Mouse (Mus musculus) monocyte, adult 2 months (primary cell): ENCODE results near the gene 1700023F06Rik.
A peak's percentile ranks its signal among the peaks of the same experiment; 100 is the strongest.

Source experiments
- DNase-seq, 2 experiments: peaks; one replicate each; pipeline ENCODE4 v3.0.0; 2022; ENCODE audit warnings: low spot score in 2 of 2, low read depth in 1 of 2

1700023F06Rik gene

DNA sequence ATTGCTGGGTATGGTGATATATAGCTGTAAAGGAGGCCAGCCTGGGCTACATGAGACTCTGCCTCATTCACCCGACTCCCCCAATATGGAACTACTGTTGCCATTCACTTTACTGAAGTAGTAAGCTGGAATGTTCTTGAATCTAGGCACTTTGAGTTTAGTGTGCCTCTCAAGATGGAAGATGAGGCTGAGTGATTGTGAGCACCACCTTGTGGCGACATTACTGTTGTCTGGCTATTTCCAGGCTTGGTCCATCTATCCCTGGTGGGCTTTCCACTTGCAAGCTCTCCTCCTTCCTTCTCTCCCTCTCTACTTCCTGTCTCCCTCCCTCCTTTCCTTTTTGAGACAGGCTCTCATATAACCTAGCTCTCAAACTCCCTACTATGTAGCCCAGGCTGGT lies 23.5 kb downstream of the 1700023F06Rik start:
- DNase-seq = peak in 1 of 2 experiments; percentile 41

DNA sequence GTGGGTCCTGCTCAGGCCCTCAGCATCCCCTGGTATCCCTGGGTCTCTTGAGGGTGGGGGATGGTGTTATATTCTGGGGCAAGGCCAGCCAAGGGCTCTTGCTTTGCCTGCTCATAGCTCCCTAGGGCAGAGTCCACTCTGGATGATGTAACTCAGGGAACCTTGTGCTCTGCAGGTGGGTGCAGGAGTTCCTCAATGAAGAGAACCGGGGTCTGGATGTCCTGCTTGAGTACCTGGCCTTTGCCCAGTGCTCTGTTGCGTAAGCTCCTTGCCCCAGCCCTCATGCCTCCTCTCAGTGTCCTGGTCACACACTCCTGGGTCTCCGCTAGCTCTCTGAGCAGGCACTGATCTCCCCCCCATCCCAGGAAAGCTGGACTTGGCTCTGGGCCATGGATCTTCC lies 26.4 kb downstream of the 1700023F06Rik start:
- DNase-seq = no peak

DNA sequence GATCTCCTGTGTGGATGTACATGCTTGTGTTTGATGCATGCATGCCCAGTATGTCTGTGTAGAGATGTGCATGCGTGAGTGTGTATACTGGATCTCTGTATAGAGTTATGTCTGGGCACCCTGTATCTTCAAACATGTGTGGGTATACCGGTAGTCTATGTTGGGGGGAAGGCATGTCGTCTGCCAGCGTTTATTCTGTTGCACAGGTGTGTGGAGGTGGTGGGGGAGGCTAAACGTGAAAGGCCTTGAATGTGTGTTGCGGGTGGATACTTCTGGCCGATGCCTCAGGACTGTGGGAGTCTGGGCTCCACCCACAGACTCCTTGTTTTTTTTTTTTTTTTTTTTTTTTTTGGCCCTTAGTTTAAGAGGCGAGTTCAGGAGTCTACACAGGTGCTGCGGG lies 27.0 kb downstream of the 1700023F06Rik start:
- DNase-seq = no peak

DNA sequence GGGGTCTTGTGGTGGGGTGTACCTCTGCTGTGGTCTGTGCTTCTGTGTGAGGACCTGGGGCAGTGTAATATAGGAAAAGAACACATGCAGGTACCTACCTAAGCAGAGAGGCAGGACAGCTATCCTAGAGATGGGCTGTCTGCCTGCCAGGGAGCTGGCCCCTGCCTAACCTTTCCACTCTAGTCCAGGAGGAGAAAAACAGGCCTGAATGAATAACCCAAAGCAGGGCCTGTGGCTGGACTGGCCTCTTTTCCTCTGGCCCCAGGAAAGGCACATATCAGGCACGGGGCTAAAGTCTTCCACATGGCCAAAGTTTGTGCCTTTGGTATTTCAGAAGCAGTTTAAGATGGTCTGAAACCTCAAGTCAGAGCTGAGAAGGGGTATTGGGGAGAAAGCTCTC lies 27.9 kb downstream of the 1700023F06Rik start:
- DNase-seq = no peak

DNA sequence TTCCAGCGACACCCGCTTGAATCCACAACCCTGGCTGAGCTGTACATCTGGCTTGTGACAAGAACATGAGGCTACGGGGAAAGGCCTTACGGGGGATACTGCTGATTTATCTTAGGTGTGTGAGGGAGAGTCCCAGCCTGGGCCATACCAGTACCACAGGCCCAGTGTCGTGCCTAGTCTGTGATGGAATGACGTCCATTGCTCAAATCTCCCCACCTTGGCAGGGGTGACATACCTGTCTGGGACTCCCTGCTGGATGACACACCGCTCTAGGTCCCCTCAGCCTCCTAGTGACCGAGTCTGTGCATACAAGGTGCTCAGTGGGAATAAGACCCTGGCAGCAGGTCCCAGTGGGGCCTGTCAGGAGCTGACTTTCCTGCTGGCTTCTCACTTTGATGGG lies 29.6 kb downstream of the 1700023F06Rik start:
- DNase-seq = no peak

DNA sequence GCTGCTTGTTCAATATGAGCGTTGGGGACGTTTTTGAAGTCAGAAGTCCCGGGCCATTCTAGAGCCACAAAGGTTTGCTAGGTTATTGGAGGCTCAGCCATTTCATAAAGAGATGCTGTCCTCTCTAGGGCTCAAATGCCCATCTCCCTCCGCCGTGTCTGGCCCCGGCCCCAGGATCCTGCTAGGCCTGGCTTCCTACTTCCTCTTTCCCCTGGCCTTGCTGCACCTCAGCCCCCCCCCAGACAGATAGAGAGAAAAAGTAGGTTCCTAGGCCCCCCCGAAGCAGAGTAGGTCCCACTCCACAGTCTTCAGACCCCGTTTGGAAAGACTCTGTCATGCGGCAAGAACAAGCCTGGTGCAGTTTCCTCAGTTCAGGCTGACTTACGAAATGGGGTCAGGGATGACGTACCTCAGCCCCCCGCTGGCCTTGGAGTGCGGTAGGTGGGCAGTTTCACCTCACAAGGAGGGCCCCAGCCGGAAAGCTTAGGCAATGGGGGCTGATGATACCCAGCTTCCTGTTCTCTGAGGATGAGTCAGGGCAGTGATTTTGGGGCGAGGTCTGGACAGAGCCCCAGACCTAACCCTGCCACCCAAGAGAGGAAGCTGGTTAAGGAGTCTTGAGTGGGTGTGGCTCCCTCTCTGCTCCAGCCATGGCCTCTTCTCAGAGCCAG lies 30.4 kb downstream of the 1700023F06Rik start:
- peak; percentile 83 to 86 for DNase-seq

DNA sequence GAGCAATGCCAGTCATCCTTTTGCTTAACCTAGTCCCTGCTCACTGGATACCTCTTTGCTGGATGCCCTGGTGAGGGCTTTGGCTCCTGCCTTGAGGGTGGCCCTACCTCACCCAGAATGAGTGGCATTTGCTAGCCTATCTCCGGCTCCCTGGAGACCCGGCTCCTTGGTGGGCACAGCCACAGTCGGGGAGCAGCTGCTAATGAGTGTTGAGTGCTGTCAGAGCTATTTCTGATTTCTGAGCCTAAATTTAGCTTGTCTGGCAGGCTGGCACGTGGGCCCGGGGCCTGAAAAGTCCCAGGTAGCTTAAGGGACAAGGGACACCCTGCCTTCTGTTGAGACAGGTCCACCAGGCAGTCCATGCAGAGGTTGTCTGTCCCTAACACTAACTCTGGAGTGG lies 31.1 kb downstream of the 1700023F06Rik start:
- DNase-seq = no peak

DNA sequence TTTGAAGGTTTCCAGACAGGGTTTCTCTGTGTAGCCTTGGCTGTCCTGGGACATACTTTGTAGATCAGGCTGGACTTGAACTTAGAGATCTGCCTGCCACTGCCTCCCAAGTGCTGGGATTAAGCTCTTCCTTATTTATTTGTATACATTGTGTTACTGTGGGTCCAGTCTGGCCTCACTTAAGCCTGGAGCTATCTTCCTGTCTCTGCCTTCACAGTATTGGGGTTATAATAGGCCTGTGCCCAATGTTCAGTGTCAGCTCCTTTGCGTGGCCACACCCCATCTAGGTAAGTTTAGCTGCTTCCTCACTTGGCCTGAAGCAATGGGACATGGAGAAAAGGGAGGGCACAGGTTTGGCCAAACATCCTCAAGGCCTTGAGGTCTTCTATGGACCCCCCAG lies 31.8 kb downstream of the 1700023F06Rik start:
- no peak for DNase-seq

DNA sequence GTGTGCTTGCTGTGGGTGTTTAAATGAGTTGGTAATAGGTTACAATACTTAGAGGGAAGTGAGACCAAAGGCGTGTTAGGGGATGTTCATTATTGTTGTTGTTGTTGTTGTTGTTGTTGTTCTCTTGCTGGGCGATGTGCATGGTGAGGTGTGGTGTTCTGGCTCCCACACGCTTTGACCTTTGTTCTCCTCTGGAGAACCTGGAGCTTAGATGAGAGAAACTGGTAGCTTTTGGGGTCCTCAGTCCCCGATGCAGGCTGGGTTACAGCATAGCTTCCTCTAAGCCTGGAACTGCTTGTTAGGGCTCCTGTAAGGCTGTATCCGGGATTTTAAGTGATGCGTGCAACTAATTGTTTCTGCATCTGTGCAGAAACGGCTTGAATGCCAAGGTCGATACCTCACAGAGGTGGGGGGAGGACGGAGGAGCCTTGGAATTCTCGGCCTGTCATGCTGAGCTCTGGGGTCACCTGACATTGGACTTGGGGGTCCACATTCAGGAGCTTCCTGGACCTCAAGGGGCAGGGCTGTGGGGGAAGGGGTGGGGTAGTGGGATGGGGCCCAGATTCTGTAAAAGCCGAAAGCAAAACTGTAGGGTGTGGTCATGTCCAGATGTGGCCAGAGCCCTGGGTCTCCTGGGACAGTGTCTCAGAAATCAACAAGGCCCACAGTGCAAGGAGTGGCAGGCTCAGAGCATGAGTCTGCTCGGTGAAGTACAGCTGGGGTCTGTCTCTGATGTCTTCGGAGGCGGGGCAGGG lies 32.5 kb downstream of the 1700023F06Rik start:
- DNase-seq = no peak

DNA sequence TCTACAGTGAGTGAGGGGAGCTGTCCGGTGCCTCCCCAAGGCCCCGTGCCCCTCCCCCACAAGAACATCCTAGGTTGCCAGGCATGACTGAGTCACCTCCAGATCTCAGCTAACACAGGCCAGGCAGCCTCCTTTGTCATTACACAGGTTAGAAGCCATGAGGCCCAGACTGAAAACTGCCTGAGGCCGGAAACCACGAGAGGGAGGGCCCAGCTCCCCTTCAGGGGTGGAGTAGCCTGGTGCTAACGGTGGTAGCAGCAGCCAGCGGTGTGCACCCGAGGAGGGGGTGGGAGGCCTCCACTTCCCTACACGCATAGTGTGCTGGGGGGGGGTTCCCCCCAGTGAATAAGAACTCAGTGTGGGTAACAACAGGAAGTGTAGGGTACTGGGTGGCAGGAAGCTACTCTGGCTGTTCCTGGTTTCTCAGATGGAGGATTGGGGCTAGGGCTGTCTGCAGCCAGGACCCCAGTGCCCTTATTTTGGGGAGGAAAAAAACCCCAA lies 33.4 kb downstream of the 1700023F06Rik start:
- peak in 1 of 2 experiments; percentile 82 for DNase-seq

DNA sequence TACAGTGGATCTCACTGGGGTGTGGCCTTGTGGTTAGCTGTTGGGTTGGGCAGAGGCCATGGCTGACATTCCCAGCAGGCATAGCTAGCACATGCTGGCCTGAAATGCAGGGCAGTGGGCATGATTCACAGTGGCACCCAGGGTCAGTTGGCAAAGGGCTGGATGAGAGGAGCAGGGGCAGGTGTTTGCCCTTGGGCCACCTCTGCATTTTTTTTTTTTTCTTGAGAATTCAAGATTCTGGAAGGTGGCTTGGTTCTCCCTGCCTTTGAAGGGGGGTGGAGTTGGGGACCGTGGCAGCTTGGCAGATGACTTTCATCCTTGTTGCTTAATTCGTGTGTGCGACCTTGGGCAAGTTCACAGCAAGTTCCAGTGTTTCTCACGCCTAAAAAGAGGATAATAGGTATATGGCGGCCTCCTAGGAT lies 33.9 kb downstream of the 1700023F06Rik start:
- peak in 1 of 2 experiments; percentile 45 for DNase-seq

DNA sequence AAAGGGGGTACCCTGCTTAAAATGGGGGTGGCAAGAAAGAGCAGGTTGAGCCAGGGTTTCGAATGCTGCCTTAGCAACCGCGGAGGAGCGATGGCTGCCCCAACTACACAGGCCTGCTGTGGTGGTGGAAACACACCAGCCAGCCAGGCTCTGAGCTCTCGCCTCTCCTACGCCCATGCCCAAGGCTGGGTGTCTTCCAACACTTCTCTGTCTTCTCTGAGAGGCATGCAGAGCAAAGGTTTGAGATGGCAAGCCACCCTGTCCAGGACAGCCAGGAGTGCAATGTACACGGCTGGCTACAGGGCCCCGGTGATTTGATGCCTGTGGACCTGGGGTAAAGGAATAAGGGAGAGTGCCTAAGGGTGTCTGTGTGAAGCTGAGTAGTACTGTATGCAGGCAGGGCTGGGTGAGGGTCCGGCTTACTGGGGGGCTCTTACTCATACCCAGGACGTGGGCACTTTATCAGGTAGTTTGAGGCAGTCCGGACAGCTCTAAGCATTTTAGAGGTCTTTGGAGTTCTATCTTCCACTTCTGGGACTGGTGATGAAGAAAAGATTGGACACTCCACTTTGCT lies 34.5 kb downstream of the 1700023F06Rik start:
- DNase-seq = no peak

DNA sequence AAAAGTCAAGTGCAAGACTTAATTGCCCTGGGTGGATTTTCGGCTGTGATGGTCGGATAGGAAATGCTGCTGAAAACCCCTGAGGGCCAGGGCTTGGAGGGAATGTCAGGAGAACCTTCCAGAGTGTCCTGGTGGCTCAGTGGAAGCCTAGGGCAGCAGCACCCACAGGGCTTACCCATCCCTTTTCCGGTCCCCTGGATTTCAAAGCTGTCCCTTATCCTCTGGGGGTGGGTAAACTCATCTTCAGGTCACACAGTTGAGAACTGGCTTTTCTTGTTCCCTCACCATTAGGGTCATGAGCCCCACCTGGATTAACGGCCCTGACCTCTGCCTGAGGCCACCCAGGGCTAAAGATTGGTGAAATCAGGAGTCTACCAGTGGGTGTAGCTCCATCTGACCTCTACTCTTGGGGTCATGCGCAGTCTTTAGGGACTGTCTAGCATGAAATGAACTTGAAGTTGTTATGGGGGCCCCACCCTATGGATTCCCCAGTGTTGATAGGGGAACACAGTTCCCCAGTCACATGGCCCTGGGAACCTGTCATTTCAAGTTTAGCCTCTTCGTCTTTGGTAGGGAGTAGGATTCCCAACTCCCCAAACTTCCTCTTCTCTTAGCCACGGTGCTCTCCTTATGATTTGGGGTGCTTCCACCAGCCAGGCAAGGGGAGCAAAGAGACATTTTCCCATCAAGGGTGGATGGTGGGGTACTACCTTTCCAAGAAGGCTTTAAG lies 35.2 kb downstream of the 1700023F06Rik start:
- peak in 1 of 2 experiments; percentile 55 for DNase-seq

DNA sequence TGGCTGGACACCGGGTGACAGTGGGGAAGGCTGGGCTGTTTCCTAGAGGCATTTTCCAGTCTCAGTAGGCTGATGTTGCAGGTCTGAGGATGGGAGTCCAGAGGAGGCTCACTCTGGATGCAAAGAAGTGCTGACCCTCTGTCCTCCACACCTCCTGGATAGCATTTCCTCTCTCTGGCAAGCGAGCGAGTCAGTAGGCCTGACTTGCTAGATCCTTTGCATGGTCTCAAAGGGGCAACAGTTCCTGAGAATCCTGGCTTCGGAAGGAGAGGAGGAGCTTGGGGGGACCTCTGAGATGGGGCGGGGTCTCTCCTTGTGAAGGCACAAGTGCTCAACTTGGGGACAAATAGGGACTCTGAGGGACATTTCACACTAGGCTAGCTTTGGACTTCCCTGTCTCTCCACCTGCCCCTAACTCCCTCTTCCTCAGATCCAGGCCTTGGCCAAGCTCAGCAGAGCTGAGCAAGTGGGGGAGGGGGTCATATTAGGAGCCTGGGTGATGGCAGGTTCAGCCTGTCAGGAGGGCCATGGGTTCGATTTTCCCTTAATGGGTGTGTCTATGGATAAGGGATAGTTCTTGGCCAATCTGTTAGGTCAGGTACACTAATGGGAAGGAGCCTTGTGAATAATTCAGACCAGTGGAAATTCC lies 35.8 kb downstream of the 1700023F06Rik start:
- no peak for DNase-seq

DNA sequence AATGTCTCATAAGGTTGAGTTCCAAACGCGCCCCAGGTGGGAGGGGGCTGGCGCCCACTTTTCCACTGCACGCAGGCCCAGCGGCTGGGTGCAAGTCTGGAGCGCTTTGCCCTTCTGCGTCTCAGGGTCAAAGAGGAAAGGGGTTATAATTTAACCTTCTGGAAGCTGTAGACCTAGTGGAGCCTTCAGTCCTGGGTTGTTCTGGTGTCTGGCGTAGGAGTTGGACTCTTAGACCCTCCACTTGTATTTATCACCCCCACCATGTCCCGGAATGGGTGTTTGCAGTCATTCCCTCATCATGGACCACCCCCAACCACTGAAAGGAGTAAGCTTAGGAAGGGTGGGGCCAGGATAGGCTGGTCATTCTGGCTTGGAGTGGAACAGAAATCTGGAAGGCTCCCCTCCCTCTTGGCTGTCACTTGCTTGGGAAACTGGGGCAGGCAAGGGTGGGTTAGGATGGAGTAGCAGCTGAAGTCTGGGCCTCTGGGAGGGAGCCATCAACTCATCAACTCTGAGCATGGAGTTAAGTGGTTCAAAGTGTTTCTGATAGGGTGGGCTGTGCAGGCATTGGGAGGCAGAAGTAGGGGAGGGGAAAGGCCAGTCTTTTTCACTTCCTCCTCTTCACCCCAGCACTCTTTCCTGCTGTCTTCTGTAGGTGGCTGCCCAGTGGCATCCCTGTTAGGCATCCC lies 36.5 kb downstream of the 1700023F06Rik start:
- peak in 1 of 2 experiments; percentile 48 for DNase-seq

DNA sequence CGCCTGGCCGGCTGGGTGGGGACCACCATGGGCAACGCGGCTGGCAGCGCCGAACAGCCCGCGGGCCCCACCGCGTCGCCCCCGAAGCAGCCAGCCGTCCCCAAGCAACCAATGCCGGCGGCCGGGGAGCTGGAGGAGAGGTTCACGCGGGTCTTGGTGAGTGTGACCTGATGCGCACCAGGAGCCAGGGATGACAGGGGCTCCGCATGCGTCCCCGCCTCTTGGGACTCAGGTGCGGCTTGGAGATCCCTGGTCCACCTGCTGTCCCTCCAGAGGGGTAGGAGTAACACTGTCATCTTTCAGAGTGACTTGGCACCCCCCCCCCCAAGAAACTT lies 37.1 kb downstream of the 1700023F06Rik start:
- DNase-seq = no peak

DNA sequence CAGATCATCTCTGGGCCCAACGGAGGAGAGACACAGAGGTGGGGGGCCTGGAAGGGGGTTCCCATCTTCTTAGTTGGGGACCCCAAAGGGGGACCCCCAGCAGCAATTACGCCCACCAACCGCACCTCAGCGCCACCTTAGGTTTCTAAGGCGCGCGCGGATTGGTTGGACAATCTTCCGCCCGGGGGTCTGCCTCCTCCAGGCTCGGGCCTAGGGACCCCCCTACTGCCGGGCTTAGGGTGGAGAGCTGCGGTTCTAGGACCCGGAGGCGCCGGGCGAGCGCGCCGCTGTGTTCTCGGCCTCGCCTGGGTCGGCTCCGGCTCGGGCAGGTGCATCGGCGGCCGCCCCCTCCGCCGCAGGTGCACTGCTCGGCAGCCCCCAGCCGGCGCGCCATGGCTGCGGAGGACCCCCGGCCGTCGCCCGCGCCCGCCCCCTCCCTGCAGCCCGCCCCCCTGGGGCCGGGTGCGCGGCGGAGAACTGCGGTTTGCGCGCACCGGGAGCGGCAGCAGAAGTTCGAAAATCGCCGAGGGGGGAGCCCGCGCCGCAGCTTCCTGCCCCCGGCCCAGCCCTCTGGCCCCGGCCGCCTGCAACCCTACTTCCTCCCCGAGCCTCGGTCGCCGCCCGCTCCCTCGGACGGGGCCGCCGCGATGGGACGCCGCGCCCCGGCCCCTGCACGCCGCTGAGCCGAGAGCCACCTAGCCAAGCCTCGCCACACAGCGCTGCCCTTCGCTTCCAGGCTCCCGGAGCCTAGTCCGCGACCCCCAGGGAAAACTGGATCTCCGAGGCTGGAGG lies 37.7 kb downstream of the 1700023F06Rik start, which contains the start of gene Fmnl1:
Fmnl1 (plus strand) TSS at position 614 of the 792 bp plus-strand sequence.
- peak in 1 of 2 experiments; percentile 65 for DNase-seq

DNA sequence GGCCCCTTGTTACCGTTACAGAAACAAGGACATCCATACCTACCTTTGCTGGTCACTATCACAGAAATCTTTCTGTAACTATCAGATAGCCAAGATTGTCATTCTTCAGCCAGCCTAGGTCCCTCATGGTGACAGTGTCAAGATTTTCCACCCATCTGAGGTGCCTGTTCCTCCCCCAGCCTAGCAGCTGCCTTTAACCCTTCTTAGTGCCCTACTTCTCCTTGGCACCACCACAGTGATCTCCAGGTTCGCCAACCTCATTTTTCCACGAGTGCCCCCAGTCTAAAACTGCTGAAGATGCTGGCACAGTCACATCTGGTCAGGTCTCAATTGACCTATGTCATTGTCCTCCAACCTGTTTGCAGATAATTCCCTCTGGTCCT lies 38.3 kb downstream of the 1700023F06Rik start:
- DNase-seq = no peak

DNA sequence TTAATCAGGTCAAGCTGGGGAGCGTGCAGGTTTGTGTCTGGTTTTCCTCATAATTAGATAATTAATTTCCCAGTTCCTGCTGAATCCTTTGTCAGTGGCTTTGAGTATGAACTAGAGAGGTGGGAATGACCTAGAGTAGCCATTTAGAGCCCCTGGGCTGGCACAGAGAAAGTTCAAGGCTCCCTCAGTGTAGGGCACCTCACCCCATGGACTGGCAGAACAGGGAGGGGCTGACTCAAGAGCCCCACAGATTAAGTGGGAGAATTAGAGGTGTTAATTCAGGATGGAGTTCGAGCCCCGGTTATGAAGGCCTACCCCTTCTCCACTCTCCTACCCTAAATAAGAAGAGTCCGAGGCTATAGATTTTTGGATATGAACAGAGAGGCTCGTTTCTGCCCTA lies 38.7 kb downstream of the 1700023F06Rik start:
- no peak for DNase-seq
